Mouse (Mus musculus) embryonic facial prominence, embryonic 12.5 days (tissue): ENCODE measurements around the gene Golim4. TPM values are rescaled to one million over a fixed set of nuclear protein-coding genes. Genes with fewer than 3 reads are reported as not detected.

Experiments used
- ATAC-seq: fragments of 200-750 bp; cut with Nextera tagmentation; 2 replicates; pipeline ENCODE4 v1.8.0; 2017; ENCODE audit not compliant: insufficient number of reproducible peaks, insufficient read depth, low FRiP score, low TSS enrichment
- H3K27ac ChIP-seq: fragments of 300-500 bp; sonication (generic); 2 replicates; pipeline ENCODE4 v1.5.1; 2016; ENCODE audit warnings: mild to moderate bottlenecking
- H3K27me3 ChIP-seq: fragments of 300-500 bp; sonication (generic); 2 replicates; pipeline ENCODE4 v1.6.1; 2016; ENCODE audit warnings: mild to moderate bottlenecking, moderate library complexity
- H3K36me3 ChIP-seq: fragments of 300-500 bp; sonication (generic); 2 replicates; pipeline ENCODE4 v1.6.1; 2016; ENCODE audit warnings: mild to moderate bottlenecking
- H3K4me1 ChIP-seq: fragments of 300-500 bp; sonication (generic); 2 replicates; pipeline ENCODE4 v1.6.1; 2016
- H3K4me2 ChIP-seq: fragments of 300-500 bp; sonication (generic); replicated peaks from 2 replicates; pipeline ENCODE4 v1.6.1; 2016; ENCODE audit warnings: mild to moderate bottlenecking, moderate library complexity
- H3K4me3 ChIP-seq: fragments of 300-500 bp; sonication (generic); 2 replicates; pipeline ENCODE4 v1.5.1; 2016; ENCODE audit warnings: mild to moderate bottlenecking
- H3K9ac ChIP-seq: fragments of 300-500 bp; sonication (generic); 2 replicates; pipeline ENCODE4 v1.6.1; 2016; ENCODE audit warnings: mild to moderate bottlenecking, moderate library complexity
- H3K9me3 ChIP-seq: fragments of 300-500 bp; sonication (generic); 2 replicates; pipeline ENCODE4 v1.6.1; 2016; ENCODE audit warnings: mild to moderate bottlenecking, moderate library complexity
- WGBS: fragments of 180-500 bp; shearing (Covaris S2); methylation state at CpG from one replicate; pipeline ENCODE4 v1.1.7; 2016; 5-methylcytosine and 5-hydroxymethylcytosine counted together
- polyA plus RNA-seq: library from polyadenylated mRNA; unstranded; fragments of >200 nt; fragmentation: Nextera tagmentation; extraction: Ambion mirVana; gene quantifications from 2 replicates; pipeline ENCODE4 v1.2.1, GENCODE M21; 2016

Gene Golim4
- polyA plus RNA-seq, 1 experiment from 2014 or later, result 64.4 TPM

- Histone ChIP-seq H3K36me3 (0 out of 2 replicates have a peak, but pooled peaks cover 3% of the 10 kb centered on the region), H3K9ac (no peak overlapping the region), H3K27ac (no peak overlapping the region), H3K4me3 (no peak overlapping the region), H3K27me3 (no peaks in the 10 kb centered on the region), H3K4me2 (no peak overlapping the region), H3K9me3 (no peaks in the 10 kb centered on the region), H3K4me1 (peaks cover 14% of the 10 kb centered on the region)
- no peak for ATAC-seq
- 81% methylated on average over 5 of the region's 5 CpGs for WGBS
These were observed 7.4 kb downstream of the Golim4 start for GRCm38 (mm10) chr3:75949358-75949757.

GRCm38 (mm10) chr3:75948541-75949095 lies 8.1 kb downstream of the Golim4 start:
- H3K4me2 ChIP-seq, result no peak overlapping the region
- H3K36me3 ChIP-seq, result 0 out of 2 replicates have a peak, but pooled peaks cover 3% of the 10 kb centered on the region
- 54% methylated on average over 2 of the region's 2 CpGs for WGBS
- no peak overlapping the region for H3K27ac ChIP-seq
- no peaks in the 10 kb centered on the region for H3K27me3 ChIP-seq
- H3K4me3 ChIP-seq, result no peak overlapping the region
- ATAC-seq, result no peak
- peaks cover 7% of the 10 kb centered on the region for H3K4me1 ChIP-seq
- no peak overlapping the region for H3K9ac ChIP-seq
- H3K9me3 ChIP-seq, result no peaks in the 10 kb centered on the region

GRCm38 (mm10) chr3:75948003-75948402 lies 8.7 kb downstream of the Golim4 start:
- H3K9ac ChIP-seq, result no peak overlapping the region
- no peak overlapping the region for H3K4me3 ChIP-seq
- peaks cover 6% of the 10 kb centered on the region; the same call in 1 of the 2 replicates for H3K4me1 ChIP-seq
- H3K4me2 ChIP-seq, result no peak overlapping the region
- 0 out of 2 replicates have a peak, but pooled peaks cover 3% of the 10 kb centered on the region for H3K36me3 ChIP-seq
- H3K9me3 ChIP-seq, result no peaks in the 10 kb centered on the region
- WGBS, result 77% methylated on average over 1 of the region's 1 CpGs
- H3K27ac ChIP-seq, result no peak overlapping the region
- ATAC-seq, result 0 out of 2 replicates have a peak, but pooled peaks have one; percentile 47
- H3K27me3 ChIP-seq, result no peaks in the 10 kb centered on the region

- 52% methylated on average over 12 of the region's 12 CpGs for WGBS
- peaks cover 11% of the 10 kb centered on the region for H3K4me1 ChIP-seq
- H3K4me2 ChIP-seq, result no peak overlapping the region
- no peak for ATAC-seq
- no peak overlapping the region for H3K4me3 ChIP-seq
- H3K27ac ChIP-seq, result no peak overlapping the region
- no peaks in the 10 kb centered on the region for H3K27me3 ChIP-seq
- no peaks in the 10 kb centered on the region for H3K36me3 ChIP-seq
- no peaks in the 10 kb centered on the region for H3K9me3 ChIP-seq
- H3K9ac ChIP-seq, result no peak overlapping the region
These were observed 14.3 kb downstream of the Golim4 start for GRCm38 (mm10) chr3:75942303-75943060.

- Histone ChIP-seq H3K36me3 (no peaks in the 10 kb centered on the region), H3K27ac (no peak overlapping the region), H3K4me1 (peaks cover 11% of the 10 kb centered on the region), H3K4me3 (no peak overlapping the region), H3K27me3 (no peaks in the 10 kb centered on the region), H3K4me2 (no peak overlapping the region), H3K9ac (no peak overlapping the region), H3K9me3 (no peaks in the 10 kb centered on the region)
- no peak for ATAC-seq
- 18% methylated on average over 1 of the region's 1 CpGs for WGBS
These were observed 14.9 kb downstream of the Golim4 start for GRCm38 (mm10) chr3:75941864-75942263.

GRCm38 (mm10) chr3:75936152-75936551 lies 20.6 kb downstream of the Golim4 start:
- no peaks in the 10 kb centered on the region for H3K27me3 ChIP-seq
- H3K4me3 ChIP-seq, result no peak overlapping the region
- no peaks in the 10 kb centered on the region for H3K4me1 ChIP-seq
- no peak for ATAC-seq
- 97% methylated on average over 2 of the region's 2 CpGs for WGBS
- 0 out of 2 replicates have a peak, but pooled peaks cover 5% of the 10 kb centered on the region for H3K36me3 ChIP-seq
- H3K9me3 ChIP-seq, result 0 out of 2 replicates have a peak, but pooled peaks cover 5% of the 10 kb centered on the region
- H3K27ac ChIP-seq, result no peak overlapping the region
- H3K4me2 ChIP-seq, result no peak overlapping the region
- H3K9ac ChIP-seq, result no peak overlapping the region

GRCm38 (mm10) chr3:75930659-75931225 lies 26.0 kb downstream of the Golim4 start:
- Histone ChIP-seq H3K9me3 (0 out of 2 replicates have a peak, but pooled peaks cover 5% of the 10 kb centered on the region), H3K27me3 (no peaks in the 10 kb centered on the region), H3K4me1 (no peaks in the 10 kb centered on the region), H3K4me3 (no peak overlapping the region), H3K27ac (no peak overlapping the region), H3K36me3 (0 out of 2 replicates have a peak, but pooled peaks cover 5% of the 10 kb centered on the region), H3K9ac (no peak overlapping the region), H3K4me2 (no peak overlapping the region)
- 84% methylated on average over 2 of the region's 2 CpGs for WGBS
- ATAC-seq, result no peak

GRCm38 (mm10) chr3:75929926-75930548 lies 26.7 kb downstream of the Golim4 start:
- H3K4me1 ChIP-seq, result no peaks in the 10 kb centered on the region
- no peak overlapping the region for H3K4me2 ChIP-seq
- 91% methylated on average over 7 of the region's 7 CpGs for WGBS
- H3K9me3 ChIP-seq, result 0 out of 2 replicates have a peak, but pooled peaks cover 5% of the 10 kb centered on the region
- H3K27me3 ChIP-seq, result no peaks in the 10 kb centered on the region
- H3K4me3 ChIP-seq, result no peak overlapping the region
- H3K36me3 ChIP-seq, result 0 out of 2 replicates have a peak, but pooled peaks cover 5% of the 10 kb centered on the region
- no peak overlapping the region for H3K27ac ChIP-seq
- H3K9ac ChIP-seq, result no peak overlapping the region
- ATAC-seq, result no peak

- WGBS, result 59% methylated on average over 3 of the region's 3 CpGs
These were observed 30.4 kb downstream of the Golim4 start for GRCm38 (mm10) chr3:75926327-75926726.

GRCm38 (mm10) chr3:75925123-75925522 lies 31.6 kb downstream of the Golim4 start:
- no peaks in the 10 kb centered on the region for H3K9me3 ChIP-seq
- WGBS, result 77% methylated on average over 2 of the region's 2 CpGs
- no peaks in the 10 kb centered on the region for H3K27me3 ChIP-seq
- H3K4me1 ChIP-seq, result no peaks in the 10 kb centered on the region
- no peak overlapping the region for H3K4me2 ChIP-seq
- no peak overlapping the region for H3K27ac ChIP-seq
- H3K9ac ChIP-seq, result no peak overlapping the region
- H3K36me3 ChIP-seq, result no peaks in the 10 kb centered on the region
- no peak for ATAC-seq
- no peak overlapping the region for H3K4me3 ChIP-seq

More at GRCm38 (mm10) chr3:75926327-75926726, 30.4 kb downstream of the Golim4 start:
- Histone ChIP-seq H3K36me3 (no peaks in the 10 kb centered on the region), H3K27me3 (no peaks in the 10 kb centered on the region), H3K9me3 (no peaks in the 10 kb centered on the region), H3K27ac (no peak overlapping the region), H3K9ac (no peak overlapping the region), H3K4me1 (no peaks in the 10 kb centered on the region), H3K4me2 (no peak overlapping the region), H3K4me3 (no peak overlapping the region)
- ATAC-seq, result no peak

- Histone ChIP-seq H3K9ac (no peak overlapping the region), H3K27me3 (no peaks in the 10 kb centered on the region), H3K4me2 (no peak overlapping the region), H3K4me3 (no peak overlapping the region), H3K4me1 (no peaks in the 10 kb centered on the region), H3K27ac (no peak overlapping the region), H3K9me3 (no peaks in the 10 kb centered on the region), H3K36me3 (no peaks in the 10 kb centered on the region)
- 86% methylated on average over 17 of the region's 17 CpGs for WGBS
- ATAC-seq, result no peak
These were observed 38.8 kb downstream of the Golim4 start for GRCm38 (mm10) chr3:75917770-75918503.
